Mouse (Mus musculus): ENCODE data around the gene Six1. TPM values are rescaled to one million over a fixed set of nuclear protein-coding genes. Genes with fewer than 3 reads are reported as not detected.

Six1 gene
- polyA plus RNA-seq, 1 experiment from 2014 or later: 0.02 TPM

- Histone ChIP-seq H3K27me3 (ENCODE audit: control insufficient read depth, insufficient read depth, low read length) (peaks cover 28% of the 10 kb centered on the region), H3K9me3 (ENCODE audit: control insufficient read depth, low read length) (no peaks in the 10 kb centered on the region), H3K4me2 (replicated peaks; ENCODE audit: low read depth) (no peak overlapping the region), H3K36me3 (ENCODE audit: control insufficient read depth, insufficient read depth, low read length) (no peaks in the 10 kb centered on the region), H3K4me1 (replicated peaks; ENCODE audit: control insufficient read depth, insufficient read depth) (no peaks in the 10 kb centered on the region), H3K27ac (replicated peaks) (no peak overlapping the region), H3K9ac (ENCODE audit: low read length) (no peak overlapping the region), H3K4me3 (ENCODE audit: low read depth, low read length) (no peak overlapping the region)
- WGBS: 3% methylated on average over 18 of the region's 18 CpGs
- TF ChIP-seq CTCF (IDR thresholded peaks at IDR 0.05; ENCODE audit: low read depth) (no peak), EP300 (optimal IDR thresholded peaks at IDR 0.05) (no peak)
- DNase-seq (ENCODE audit: low spot score) (no peak), ATAC-seq (ENCODE audit: low FRiP score, low TSS enrichment) (no peak)
Observed at GRCm38 (mm10) chr12:73039939-73040562, 13.6 kb downstream of the Six1 start.

GRCm38 (mm10) chr12:73038992-73039938 lies 14.4 kb downstream of the Six1 start:
- no peak for TF ChIP-seq CTCF (IDR thresholded peaks at IDR 0.05; ENCODE audit: low read depth)
- TF ChIP-seq EP300 (optimal IDR thresholded peaks at IDR 0.05): no peak
- WGBS: 4% methylated on average over 41 of the region's 41 CpGs
- DNase-seq (ENCODE audit: low spot score): no peak
- no peaks in the 10 kb centered on the region for H3K9me3 ChIP-seq (ENCODE audit: control insufficient read depth, low read length)
- H3K4me2 ChIP-seq (replicated peaks; ENCODE audit: low read depth): no peak overlapping the region
- H3K4me3 ChIP-seq (ENCODE audit: low read depth, low read length): no peak overlapping the region
- no peak overlapping the region for H3K9ac ChIP-seq (ENCODE audit: low read length)
- H3K27me3 ChIP-seq (ENCODE audit: control insufficient read depth, insufficient read depth, low read length): peaks cover 31% of the 10 kb centered on the region
- ATAC-seq (ENCODE audit: low FRiP score, low TSS enrichment): no peak
- H3K36me3 ChIP-seq (ENCODE audit: control insufficient read depth, insufficient read depth, low read length): no peaks in the 10 kb centered on the region
- H3K4me1 ChIP-seq (replicated peaks; ENCODE audit: control insufficient read depth, insufficient read depth): no peaks in the 10 kb centered on the region
- no peak overlapping the region for H3K27ac ChIP-seq (replicated peaks)

DNA sequence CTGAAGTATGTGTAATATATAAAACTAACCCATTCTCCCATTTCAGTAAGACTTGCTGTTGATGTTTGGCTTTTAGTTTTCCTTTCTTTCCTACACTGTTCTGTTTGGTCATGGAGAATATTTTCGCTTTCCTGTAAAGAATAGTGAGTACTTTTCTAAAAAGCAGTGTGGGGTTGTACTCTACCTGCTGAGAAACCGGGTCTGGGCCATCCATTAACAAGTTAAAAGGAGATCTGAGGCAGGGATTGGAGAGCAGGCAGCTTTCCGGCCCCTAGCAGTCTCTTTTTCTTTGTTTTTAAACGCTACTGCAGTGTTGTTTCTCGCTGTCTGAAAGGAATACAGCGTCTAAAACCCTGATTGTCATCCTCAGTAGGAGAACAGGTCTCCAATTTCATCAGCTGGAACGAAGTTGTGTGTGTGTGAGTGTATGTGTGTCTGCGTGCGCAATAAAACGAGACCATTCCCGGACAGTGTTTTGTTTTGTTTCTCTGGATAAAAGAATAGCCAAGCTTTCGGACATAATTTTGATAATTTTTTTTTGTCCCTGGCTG lies 15.2 kb downstream of the Six1 start:
- TF ChIP-seq CTCF (IDR thresholded peaks at IDR 0.05; ENCODE audit: low read depth): no peak
- TF ChIP-seq EP300 (optimal IDR thresholded peaks at IDR 0.05): no peak

DNA sequence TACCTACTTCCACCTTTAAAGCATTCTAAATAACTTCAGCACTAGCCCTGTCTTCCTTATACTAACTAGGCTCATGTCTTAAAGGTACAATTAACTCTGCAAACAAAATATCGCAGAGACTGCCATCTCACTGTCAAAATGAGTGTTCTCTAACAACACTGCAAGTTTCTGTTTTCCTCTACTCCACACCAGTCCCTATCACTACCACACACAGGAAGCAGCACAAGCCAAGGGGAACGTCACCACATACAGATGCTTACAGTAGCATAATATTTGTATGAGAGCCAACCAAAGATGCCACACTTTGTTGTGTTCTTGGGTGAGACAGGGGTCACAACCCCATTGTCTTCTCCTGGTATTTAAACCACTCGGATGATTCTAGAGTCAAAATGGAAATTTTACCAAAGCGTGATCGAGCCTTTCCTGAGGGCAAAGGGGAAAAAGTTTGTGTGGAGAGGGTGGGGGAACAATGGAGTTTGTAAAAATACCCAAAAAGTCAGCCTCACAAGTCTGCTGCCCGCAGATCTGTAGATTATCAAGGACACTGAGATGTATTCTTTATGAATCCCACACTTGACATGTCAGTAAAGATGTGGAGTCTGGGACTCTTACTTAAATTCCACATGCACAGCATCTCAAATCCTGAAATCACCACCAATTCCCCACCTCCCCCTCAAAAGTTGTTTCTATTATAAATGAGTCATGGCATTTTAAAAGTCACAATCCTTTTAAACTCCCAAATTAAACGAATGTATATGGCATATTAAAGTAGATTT lies 16.1 kb downstream of the Six1 start:
- H3K4me2 ChIP-seq (replicated peaks; ENCODE audit: low read depth): no peak overlapping the region
- WGBS: 9% methylated on average over 7 of the region's 7 CpGs
- H3K4me1 ChIP-seq (replicated peaks; ENCODE audit: control insufficient read depth, insufficient read depth): no peaks in the 10 kb centered on the region
- ATAC-seq (ENCODE audit: low FRiP score, low TSS enrichment): no peak
- H3K36me3 ChIP-seq (ENCODE audit: control insufficient read depth, insufficient read depth, low read length): no peaks in the 10 kb centered on the region
- no peaks in the 10 kb centered on the region for H3K9me3 ChIP-seq (ENCODE audit: control insufficient read depth, low read length)
- peaks cover 27% of the 10 kb centered on the region for H3K27me3 ChIP-seq (ENCODE audit: control insufficient read depth, insufficient read depth, low read length)
- no peak overlapping the region for H3K27ac ChIP-seq (replicated peaks)
- DNase-seq (ENCODE audit: low spot score): no peak
- no peak overlapping the region for H3K9ac ChIP-seq (ENCODE audit: low read length)
- H3K4me3 ChIP-seq (ENCODE audit: low read depth, low read length): no peak overlapping the region
- TF ChIP-seq CTCF (IDR thresholded peaks at IDR 0.05; ENCODE audit: low read depth) (no peak), EP300 (optimal IDR thresholded peaks at IDR 0.05) (no peak)

More for the DNA sequence above, 15.2 kb downstream of the Six1 start:
- Histone ChIP-seq H3K36me3 (ENCODE audit: control insufficient read depth, insufficient read depth, low read length) (no peaks in the 10 kb centered on the region), H3K27ac (replicated peaks) (no peak overlapping the region), H3K4me1 (replicated peaks; ENCODE audit: control insufficient read depth, insufficient read depth) (no peaks in the 10 kb centered on the region), H3K4me3 (ENCODE audit: low read depth, low read length) (no peak overlapping the region), H3K9ac (ENCODE audit: low read length) (no peak overlapping the region), H3K27me3 (ENCODE audit: control insufficient read depth, insufficient read depth, low read length) (peaks cover 30% of the 10 kb centered on the region), H3K4me2 (replicated peaks; ENCODE audit: low read depth) (no peak overlapping the region), H3K9me3 (ENCODE audit: control insufficient read depth, low read length) (no peaks in the 10 kb centered on the region)
- WGBS: 6% methylated on average over 12 of the region's 12 CpGs
- DNase-seq (ENCODE audit: low spot score) (no peak), ATAC-seq (ENCODE audit: low FRiP score, low TSS enrichment) (no peak)

GRCm38 (mm10) chr12:73034901-73035895 lies 18.5 kb downstream of the Six1 start:
- DNase-seq (ENCODE audit: low spot score) (no peak), ATAC-seq (ENCODE audit: low FRiP score, low TSS enrichment) (no peak)
- H3K4me1 ChIP-seq (replicated peaks; ENCODE audit: control insufficient read depth, insufficient read depth): no peaks in the 10 kb centered on the region
- H3K9me3 ChIP-seq (ENCODE audit: control insufficient read depth, low read length): no peaks in the 10 kb centered on the region
- no peak overlapping the region for H3K4me3 ChIP-seq (ENCODE audit: low read depth, low read length)
- no peak overlapping the region for H3K9ac ChIP-seq (ENCODE audit: low read length)
- no peaks in the 10 kb centered on the region for H3K36me3 ChIP-seq (ENCODE audit: control insufficient read depth, insufficient read depth, low read length)
- peaks cover 27% of the 10 kb centered on the region for H3K27me3 ChIP-seq (ENCODE audit: control insufficient read depth, insufficient read depth, low read length)
- H3K4me2 ChIP-seq (replicated peaks; ENCODE audit: low read depth): no peak overlapping the region
- TF ChIP-seq CTCF (IDR thresholded peaks at IDR 0.05; ENCODE audit: low read depth) (no peak), EP300 (optimal IDR thresholded peaks at IDR 0.05) (no peak)
- 10% methylated on average over 39 of the region's 43 CpGs for WGBS
- no peak overlapping the region for H3K27ac ChIP-seq (replicated peaks)

Measured in stomach, postnatal 0 days (tissue).